Mouse (Mus musculus) thymus, adult 18-20 months (tissue): ENCODE measurements around the gene Rpsa.

Source experiments
- DNase-seq, 2 experiments: peaks; one replicate each; pipeline ENCODE4 v3.0.0; 2022; ENCODE audit warnings: mixed read lengths in 2 of 2

Gene Rpsa

GRCm38 (mm10) chr9:120114051-120114788, 13.3 kb upstream of the Rpsa start:
- DNase-seq: no peak

- no peak for DNase-seq
These were observed 12.7 kb upstream of the Rpsa start for GRCm38 (mm10) chr9:120114789-120115151.

GRCm38 (mm10) chr9:120115580-120115979, 11.9 kb upstream of the Rpsa start:
- no peak for DNase-seq

- no peak for DNase-seq
These were observed 11.3 kb upstream of the Rpsa start for GRCm38 (mm10) chr9:120116184-120116624.

GRCm38 (mm10) chr9:120118212-120118611, 9.3 kb upstream of the Rpsa start:
- DNase-seq: no peak

- DNase-seq: no peak
These were observed 7.0 kb upstream of the Rpsa start for GRCm38 (mm10) chr9:120120503-120120902.

GRCm38 (mm10) chr9:120126868-120127267, 621 bp upstream of the Rpsa start:
- no peak for DNase-seq

- DNase-seq: no peak
These were observed 1.8 kb downstream of the Rpsa start for GRCm38 (mm10) chr9:120129276-120129675.

DNA sequence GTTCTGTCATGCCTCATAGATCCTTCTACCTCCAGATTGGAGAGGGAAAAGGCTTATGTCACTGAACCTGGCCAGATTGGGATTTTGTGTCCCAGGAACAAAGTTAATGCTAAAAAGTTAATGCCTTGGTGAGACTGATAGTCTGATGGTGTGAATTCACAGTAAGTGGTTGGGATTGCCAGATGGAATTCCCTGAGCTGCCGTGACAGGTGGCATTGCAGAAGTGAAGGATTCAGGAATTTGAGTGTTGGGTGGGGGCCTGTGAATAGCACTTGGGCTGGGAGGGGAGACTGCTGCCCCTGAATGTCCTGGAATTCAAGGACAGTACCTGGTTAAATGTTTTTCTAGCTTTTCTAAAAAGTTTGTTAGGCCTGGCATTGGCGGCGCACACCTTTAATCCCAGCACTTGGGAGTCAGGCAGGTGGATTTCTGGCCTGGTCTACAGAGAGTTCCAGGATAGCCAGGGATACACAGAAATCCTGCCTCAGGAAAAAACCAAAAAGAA, 4.3 kb downstream of the Rpsa start:
- DNase-seq: no peak

- DNase-seq: no peak
These were observed 5.7 kb downstream of the Rpsa start for GRCm38 (mm10) chr9:120132980-120133754.

DNA sequence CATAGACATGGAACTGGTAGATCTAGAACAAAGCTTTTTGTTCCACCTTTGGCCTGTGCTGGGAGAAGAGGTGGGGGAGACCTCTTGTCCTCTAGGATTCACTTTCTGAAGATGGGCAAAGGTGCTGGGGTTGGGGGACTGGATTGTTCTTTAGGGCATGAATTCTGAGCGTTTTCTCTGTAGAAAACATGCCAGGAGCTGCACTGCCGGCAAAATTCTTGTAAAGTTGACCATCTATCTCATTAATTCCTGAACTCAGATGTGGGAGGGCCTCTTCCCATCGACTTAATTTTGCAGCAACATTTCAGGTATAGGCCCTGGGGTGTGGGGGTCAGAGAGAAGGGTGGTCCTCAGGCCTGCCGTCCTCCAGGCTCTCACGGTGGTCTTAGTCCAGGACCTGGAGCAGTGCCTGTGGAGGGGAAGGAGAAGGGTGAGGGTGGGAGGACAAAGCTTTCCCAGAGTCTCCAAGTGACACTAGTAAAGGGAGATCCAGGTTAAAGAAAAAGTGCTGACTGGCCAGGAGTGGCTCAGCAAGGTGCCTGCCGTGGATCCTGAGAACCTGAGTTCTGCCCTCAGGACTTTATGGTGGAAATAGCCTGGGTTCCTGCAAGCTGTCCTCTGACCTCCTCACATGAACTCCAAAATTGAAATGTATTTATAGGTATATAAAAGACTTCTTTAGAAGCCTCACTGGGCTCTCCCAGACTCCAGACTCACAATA, 6.4 kb downstream of the Rpsa start:
- no peak for DNase-seq

- DNase-seq: no peak
These were observed 7.2 kb downstream of the Rpsa start for GRCm38 (mm10) chr9:120134529-120135160.

DNA sequence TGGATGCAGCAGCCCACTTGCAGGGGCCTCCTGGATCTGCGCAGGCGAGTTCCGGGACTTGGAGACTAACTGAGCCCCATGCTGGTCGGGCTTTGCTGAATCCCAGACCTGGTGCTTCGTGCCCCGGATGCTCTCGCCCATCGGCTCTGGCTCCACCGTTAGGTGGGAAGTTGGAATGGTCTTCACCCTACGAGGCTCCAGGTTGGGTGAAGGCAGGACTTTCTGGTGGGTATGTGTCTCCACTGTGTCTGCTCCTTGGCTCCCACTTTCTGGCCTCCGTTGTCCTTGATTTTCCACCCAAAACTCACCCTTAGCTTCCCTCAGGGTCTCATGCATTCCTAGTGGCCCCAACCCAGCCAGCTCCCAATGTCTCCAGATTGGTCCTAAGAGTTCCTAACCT, 8.0 kb downstream of the Rpsa start:
- no peak for DNase-seq

- peak in 1 of 2 experiments; percentile 28 for DNase-seq
These were observed 13.2 kb downstream of the Rpsa start for GRCm38 (mm10) chr9:120140652-120141051.

DNA sequence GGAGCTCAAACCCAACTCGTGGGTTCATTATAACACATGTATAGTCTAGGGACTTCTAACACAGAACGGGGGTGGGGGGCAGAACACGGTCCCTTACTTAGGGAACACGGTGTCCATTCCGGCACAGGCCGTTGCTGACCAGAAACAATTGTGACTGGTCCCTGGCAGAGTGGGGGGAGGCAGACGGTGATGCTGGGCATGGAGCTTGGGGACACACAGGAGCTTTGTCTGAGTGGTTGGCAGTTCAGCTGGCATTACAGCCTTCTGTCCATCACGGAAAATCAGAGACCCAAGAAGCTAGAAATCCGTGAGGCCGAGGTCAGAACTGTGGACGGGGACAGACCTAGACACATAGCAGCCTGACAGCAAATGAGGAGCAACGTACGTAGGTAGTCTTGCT, 17.0 kb downstream of the Rpsa start:
- no peak for DNase-seq

- no peak for DNase-seq
These were observed 21.8 kb downstream of the Rpsa start, which contains the start of gene Mobp for GRCm38 (mm10) chr9:120149222-120149828. Gene Mobp, plus strand, starts transcription at chr9:120149707.

GRCm38 (mm10) chr9:120151152-120151551, 23.7 kb downstream of the Rpsa start:
- DNase-seq: no peak

DNA sequence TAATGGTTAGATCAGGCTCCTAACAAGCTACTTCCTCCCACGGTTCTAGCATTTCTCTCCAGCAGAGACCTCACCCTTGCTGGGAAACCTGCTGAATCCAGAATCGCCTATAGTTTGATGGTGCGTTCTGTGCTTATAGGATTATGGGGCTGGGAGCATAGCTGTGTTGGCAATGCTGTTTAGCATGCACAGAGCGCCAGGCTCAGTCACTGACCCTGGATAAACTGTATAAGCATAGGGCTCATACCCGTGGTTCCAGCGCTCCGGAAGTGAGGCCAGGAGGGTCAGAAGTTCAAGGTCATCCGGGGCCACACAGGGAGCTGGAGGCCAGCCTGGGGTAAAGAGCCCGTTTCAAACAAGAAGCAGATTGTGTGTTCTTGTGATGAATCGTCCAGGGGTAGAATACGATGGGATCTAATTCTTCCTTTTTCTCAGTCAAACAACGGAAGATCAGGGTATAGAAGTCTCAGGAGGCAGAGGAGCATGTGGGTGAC, 24.5 kb downstream of the Rpsa start:
- no peak for DNase-seq

DNA sequence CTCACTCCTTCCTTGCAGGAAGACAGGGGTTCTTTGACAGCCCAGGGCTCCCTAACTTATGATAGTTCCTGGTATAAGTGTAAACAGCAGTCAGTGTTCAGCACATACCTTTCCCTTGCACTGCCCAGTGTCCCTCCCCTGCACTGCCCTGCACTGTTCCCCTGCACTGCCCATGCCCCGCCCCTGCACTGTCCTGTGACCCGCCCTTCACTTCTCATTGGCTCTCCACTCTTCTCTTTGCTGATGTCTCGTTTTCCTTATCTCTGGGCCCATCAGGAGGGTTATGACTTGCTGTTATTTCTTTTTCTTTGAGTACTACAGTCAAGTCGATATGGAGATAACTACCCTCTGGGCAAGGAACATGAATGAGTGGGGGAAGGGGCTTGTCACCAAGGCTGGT, 30.6 kb downstream of the Rpsa start:
- DNase-seq: no peak

- DNase-seq: no peak
These were observed 36.4 kb downstream of the Rpsa start for GRCm38 (mm10) chr9:120163862-120164261.

GRCm38 (mm10) chr9:120167826-120168225, 40.3 kb downstream of the Rpsa start:
- no peak for DNase-seq

- peak; percentile 9 to 19 for DNase-seq
These were observed 43.8 kb downstream of the Rpsa start for GRCm38 (mm10) chr9:120171295-120171694.
